Mouse (Mus musculus) large intestine, adult 2 months (tissue): ENCODE data around the gene Hba-a1. TPM values are rescaled to one million over a fixed set of nuclear protein-coding genes. Genes with fewer than 3 reads are reported as not detected.
"Not testable (repeated sequence)": the region's sequence is repeated elsewhere in the genome, so short reads cannot be mapped to it uniquely, and the experiment has no call there.

ENCODE experiments used
- DNase-seq: peaks from one replicate; pipeline ENCODE4 v3.0.0-alpha.2; 2012; ENCODE audit warnings: low read depth, low spot score
- WGBS: fragments of 180-500 bp; shearing (Covaris S2); methylation state at CpG from one replicate; pipeline ENCODE4 v1.1.7; 2018; 5-methylcytosine and 5-hydroxymethylcytosine counted together
- polyA plus RNA-seq: library from polyadenylated mRNA; depleted of rRNA; stranded (reverse); fragments of >200 nt; gene quantifications from 2 replicates; pipeline ENCODE4 v1.2.3, GENCODE M21; 2012; rRNA removed

Gene Hba-a1
- 63.7 and 70.9 TPM in 2 replicates for polyA plus RNA-seq

- 80% methylated on average over 1 of the region's 5 CpGs for WGBS
- DNase-seq: not testable (repeated sequence)
These were observed at the start of gene Hba-a1 for GRCm38 (mm10) chr11:32283091-32283777. Hba-a1 (plus strand) TSS chr11:32283511.

DNA sequence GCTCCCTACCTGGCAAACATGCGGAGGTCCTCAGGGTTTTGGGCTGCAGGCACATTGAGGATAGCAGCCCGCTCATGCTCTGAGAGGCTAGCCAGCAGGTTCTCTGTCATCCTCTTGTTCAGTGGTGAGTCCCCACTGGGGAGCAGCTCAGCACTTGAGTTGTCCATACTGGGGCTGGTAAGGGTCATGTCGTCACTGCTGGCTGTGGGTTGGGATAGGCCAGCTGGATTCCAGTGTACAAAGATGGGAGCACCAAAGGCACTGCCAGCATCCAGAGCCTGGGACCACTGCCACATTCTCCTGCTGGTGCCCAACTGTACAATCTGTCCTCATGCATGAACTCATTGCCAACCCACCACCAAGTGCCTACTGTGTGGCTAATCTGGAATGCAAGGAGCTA is 49.4 kb upstream of the Hba-a1 start:
- WGBS: 94% methylated on average over 3 of the region's 3 CpGs
- DNase-seq: no peak

- DNase-seq: no peak
- WGBS: 90% methylated on average over 6 of the region's 6 CpGs
These were observed 48.4 kb upstream of the Hba-a1 start for GRCm38 (mm10) chr11:32234816-32235485.

GRCm38 (mm10) chr11:32235646-32236045 is 47.7 kb upstream of the Hba-a1 start:
- 11% methylated on average over 3 of the region's 3 CpGs for WGBS
- DNase-seq: no peak

GRCm38 (mm10) chr11:32236132-32236531 is 47.2 kb upstream of the Hba-a1 start:
- WGBS: 70% methylated on average over 2 of the region's 2 CpGs
- no peak for DNase-seq

DNA sequence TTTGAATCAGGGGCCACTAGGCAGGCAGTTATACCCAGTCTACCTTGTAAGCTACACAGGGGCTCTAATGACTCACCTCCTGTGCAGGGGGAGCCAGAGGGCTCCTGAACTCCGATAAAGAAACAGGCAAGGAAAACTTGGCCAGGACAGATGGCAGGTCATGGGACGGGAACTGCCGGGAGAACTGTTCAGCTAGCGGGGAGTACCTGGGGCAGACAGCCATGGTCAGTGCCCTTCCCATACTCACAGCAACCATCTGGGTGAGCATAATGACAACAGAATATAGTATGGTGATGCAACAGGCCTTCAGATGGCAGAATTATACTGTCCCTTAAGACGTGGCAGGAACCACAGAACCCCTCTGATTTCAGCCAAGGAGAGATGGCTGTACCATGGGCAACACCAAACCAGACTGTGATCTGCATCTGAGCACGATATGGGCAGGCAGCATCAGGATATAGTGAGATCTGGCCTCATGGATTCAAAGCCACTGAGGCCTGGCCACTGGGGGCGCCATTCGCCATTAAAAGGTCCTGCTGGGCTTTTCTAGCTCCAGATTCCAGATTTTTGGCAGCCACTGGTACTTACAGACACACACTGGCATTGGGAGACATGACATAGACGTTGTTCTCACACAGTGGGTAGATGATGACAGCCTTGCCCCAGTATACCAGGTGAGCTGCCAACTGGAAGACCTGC is 46.5 kb upstream of the Hba-a1 start:
- DNase-seq: no peak
- WGBS: 65% methylated on average over 9 of the region's 9 CpGs

- WGBS: 94% methylated on average over 3 of the region's 3 CpGs
- no peak for DNase-seq
These were observed 45.9 kb upstream of the Hba-a1 start for GRCm38 (mm10) chr11:32237411-32237795.

- DNase-seq: no peak
- WGBS: 69% methylated on average over 5 of the region's 5 CpGs
These were observed 45.0 kb upstream of the Hba-a1 start for GRCm38 (mm10) chr11:32238093-32238860.

DNA sequence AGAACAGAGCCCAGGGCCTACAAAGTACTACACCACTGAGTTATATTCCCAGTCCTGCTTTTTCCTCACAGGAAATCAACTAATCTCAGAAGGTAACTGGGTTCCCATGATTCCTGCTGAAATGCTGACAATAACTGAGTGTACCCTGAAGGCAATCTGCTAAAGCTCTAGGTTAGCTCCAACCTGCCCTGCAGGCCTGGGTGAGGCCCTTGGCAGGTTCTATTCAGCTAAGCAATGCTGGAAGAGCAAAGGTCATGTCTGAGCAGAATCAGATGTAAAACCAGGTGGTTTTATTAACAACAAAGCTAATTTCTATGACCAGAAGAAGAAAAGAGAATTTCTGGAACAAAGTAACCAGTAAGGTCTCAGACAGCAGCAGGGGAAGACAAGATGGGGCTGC is 41.9 kb upstream of the Hba-a1 start:
- DNase-seq: no peak

GRCm38 (mm10) chr11:32242209-32242608 is 41.1 kb upstream of the Hba-a1 start:
- 70% methylated on average over 3 of the region's 3 CpGs for WGBS
- no peak for DNase-seq

- 73% methylated on average over 7 of the region's 7 CpGs for WGBS
- DNase-seq: no peak
These were observed 39.9 kb upstream of the Hba-a1 start for GRCm38 (mm10) chr11:32243205-32243955.

DNA sequence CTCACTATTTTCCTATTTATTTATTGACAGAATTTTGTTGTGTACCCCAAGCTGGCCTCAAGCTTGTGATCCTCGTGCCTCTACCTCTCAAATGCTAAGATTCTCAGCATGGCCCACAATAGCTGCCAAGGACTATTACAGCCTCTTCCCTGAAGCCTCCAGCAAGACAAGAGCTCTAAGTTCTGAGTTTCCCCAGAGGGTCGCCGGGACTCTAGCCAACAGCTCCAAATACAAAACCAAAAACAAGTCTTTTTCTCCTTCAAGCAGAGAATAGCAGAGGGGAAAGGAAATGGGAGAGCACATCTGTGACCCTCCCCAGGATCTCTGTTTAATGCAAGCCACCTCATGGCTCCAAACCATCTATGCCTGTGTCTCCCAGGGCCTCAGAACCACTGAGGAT is 39.2 kb upstream of the Hba-a1 start:
- 73% methylated on average over 3 of the region's 3 CpGs for WGBS

GRCm38 (mm10) chr11:32244617-32245016 is 38.7 kb upstream of the Hba-a1 start:
- DNase-seq: no peak
- WGBS: 94% methylated on average over 1 of the region's 1 CpGs

More for the DNA sequence above, 39.2 kb upstream of the Hba-a1 start:
- DNase-seq: no peak

DNA sequence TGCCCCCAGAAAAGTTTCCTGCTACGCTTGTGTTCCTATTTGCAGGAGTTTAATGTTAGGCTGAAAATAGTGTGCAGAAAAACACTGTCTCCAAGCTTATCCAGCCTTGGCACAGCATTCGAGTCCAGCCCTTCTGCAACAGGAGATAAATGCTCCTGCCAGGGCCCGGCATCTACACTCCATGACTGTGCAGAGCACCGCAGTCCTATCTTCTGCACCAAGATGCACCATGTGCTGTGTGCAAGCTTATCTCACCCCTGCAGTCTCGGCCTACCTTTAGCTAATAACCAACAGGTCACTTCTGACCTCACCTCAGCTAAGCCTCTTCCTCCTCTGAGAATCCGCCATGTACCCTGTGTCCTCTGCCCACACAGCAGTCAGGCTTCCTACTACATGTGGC is 37.7 kb upstream of the Hba-a1 start:
- DNase-seq: no peak
- WGBS: 93% methylated on average over 6 of the region's 6 CpGs

DNA sequence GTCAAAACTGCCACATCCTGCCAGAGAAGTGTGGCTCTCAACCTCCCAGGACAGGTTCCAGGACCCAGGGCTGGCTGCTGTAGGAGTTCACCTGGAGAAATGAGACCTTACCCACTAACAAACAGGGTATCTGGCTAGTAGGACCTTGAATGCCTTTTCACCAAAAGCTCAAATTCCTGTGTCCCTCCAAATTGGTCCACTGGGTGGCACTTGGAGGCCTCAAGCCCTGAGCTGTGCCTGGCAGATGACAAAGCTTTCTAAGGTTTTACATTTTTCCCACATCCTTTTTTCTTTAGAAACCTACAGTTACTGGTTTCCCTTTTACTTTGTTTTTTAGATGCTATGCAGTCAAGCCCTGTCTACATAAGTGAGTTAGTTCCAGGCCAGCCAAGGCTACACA is 36.2 kb upstream of the Hba-a1 start:
- DNase-seq: no peak

GRCm38 (mm10) chr11:32248350-32248749 is 35.0 kb upstream of the Hba-a1 start:
- no peak for DNase-seq
- 86% methylated on average over 3 of the region's 3 CpGs for WGBS

GRCm38 (mm10) chr11:32250880-32251763 is 32.2 kb upstream of the Hba-a1 start:
- no peak for DNase-seq
- 77% methylated on average over 8 of the region's 8 CpGs for WGBS

DNA sequence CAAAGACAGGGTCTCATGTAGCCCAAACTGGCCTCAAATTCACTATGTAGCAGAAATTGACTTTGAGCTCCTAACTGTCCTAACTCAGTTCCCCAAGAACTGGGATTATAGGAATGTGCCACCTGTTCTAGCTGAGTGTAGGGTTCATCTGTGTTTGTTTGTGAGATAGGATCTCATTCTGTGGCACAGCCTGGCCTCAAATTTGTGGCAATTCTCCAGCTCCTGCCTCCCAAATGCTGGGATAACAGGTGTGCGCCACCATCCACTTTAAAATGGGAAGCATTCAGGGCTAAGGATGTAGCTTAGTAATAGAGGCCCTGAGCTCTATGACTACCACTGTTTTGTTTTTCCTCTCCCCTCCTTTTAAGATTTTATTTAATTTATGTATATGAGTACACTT is 30.2 kb upstream of the Hba-a1 start:
- 98% methylated on average over 1 of the region's 1 CpGs for WGBS
- DNase-seq: no peak

- 100% methylated on average over 1 of the region's 1 CpGs for WGBS
These were observed 27.2 kb upstream of the Hba-a1 start for GRCm38 (mm10) chr11:32256146-32256545.

More at GRCm38 (mm10) chr11:32256146-32256545, 27.2 kb upstream of the Hba-a1 start:
- DNase-seq: no peak
